Mouse (Mus musculus): Measurements from ENCODE around the gene Golm1. TPM values are rescaled to one million over a fixed set of nuclear protein-coding genes. Genes with fewer than 3 reads are reported as not detected.

The Golm1 gene
- polyA plus RNA-seq, 1 experiment from 2014 or later: 76.4 TPM

GRCm38 (mm10) chr13:59640178-59640440 lies 35.5 kb downstream of the Golm1 start:
- WGBS: 89% methylated on average over 6 of the region's 6 CpGs
- H3K36me3 ChIP-seq (ENCODE audit: poor library complexity, severe bottlenecking): peaks cover 85% of the 10 kb centered on the region
- no peak overlapping the region for H3K27ac ChIP-seq
- H3K9ac ChIP-seq: no peak overlapping the region
- no peak overlapping the region for H3K4me3 ChIP-seq
- no peaks in the 10 kb centered on the region for H3K27me3 ChIP-seq
- no peak overlapping the region for H3K4me2 ChIP-seq
- no peak for ATAC-seq
- H3K4me1 ChIP-seq: no peaks in the 10 kb centered on the region
- no peaks in the 10 kb centered on the region for H3K9me3 ChIP-seq (replicated peaks)

GRCm38 (mm10) chr13:59639368-59640177 lies 36.0 kb downstream of the Golm1 start:
- Histone ChIP-seq H3K4me2 (no peak overlapping the region), H3K4me3 (no peak overlapping the region), H3K9me3 (replicated peaks) (no peaks in the 10 kb centered on the region), H3K4me1 (no peaks in the 10 kb centered on the region), H3K36me3 (ENCODE audit: poor library complexity, severe bottlenecking) (peaks cover 85% of the 10 kb centered on the region), H3K27ac (no peak overlapping the region), H3K9ac (no peak overlapping the region), H3K27me3 (no peaks in the 10 kb centered on the region)
- 91% methylated on average over 16 of the region's 16 CpGs for WGBS
- ATAC-seq: no peak

GRCm38 (mm10) chr13:59637800-59638199 lies 37.8 kb downstream of the Golm1 start:
- Histone ChIP-seq H3K27ac (no peak overlapping the region), H3K27me3 (no peaks in the 10 kb centered on the region), H3K9me3 (replicated peaks) (no peaks in the 10 kb centered on the region), H3K4me2 (no peak overlapping the region), H3K4me3 (no peak overlapping the region), H3K9ac (no peak overlapping the region), H3K4me1 (no peaks in the 10 kb centered on the region), H3K36me3 (ENCODE audit: poor library complexity, severe bottlenecking) (peaks cover 98% of the 10 kb centered on the region)
- no peak for ATAC-seq
- 92% methylated on average over 7 of the region's 7 CpGs for WGBS

- Histone ChIP-seq H3K4me3 (no peak overlapping the region), H3K36me3 (ENCODE audit: poor library complexity, severe bottlenecking) (peaks cover 100% of the 10 kb centered on the region)
- 78% methylated on average over 5 of the region's 5 CpGs for WGBS
Measured at GRCm38 (mm10) chr13:59634637-59635036, 41.0 kb downstream of the Golm1 start.

GRCm38 (mm10) chr13:59626739-59627138 lies 48.9 kb downstream of the Golm1 start:
- no peak overlapping the region for H3K4me2 ChIP-seq
- H3K9me3 ChIP-seq (replicated peaks): no peaks in the 10 kb centered on the region
- H3K27ac ChIP-seq: no peak overlapping the region
- WGBS: 92% methylated on average over 7 of the region's 7 CpGs
- H3K4me3 ChIP-seq: no peak overlapping the region
- no peak for ATAC-seq
- H3K36me3 ChIP-seq (ENCODE audit: poor library complexity, severe bottlenecking): peaks cover 89% of the 10 kb centered on the region
- H3K27me3 ChIP-seq: no peaks in the 10 kb centered on the region
- no peaks in the 10 kb centered on the region for H3K4me1 ChIP-seq
- no peak overlapping the region for H3K9ac ChIP-seq

More at GRCm38 (mm10) chr13:59634637-59635036, 41.0 kb downstream of the Golm1 start:
- H3K9ac ChIP-seq: no peak overlapping the region
- H3K4me1 ChIP-seq: no peaks in the 10 kb centered on the region
- no peak overlapping the region for H3K27ac ChIP-seq
- H3K4me2 ChIP-seq: no peak overlapping the region
- ATAC-seq: no peak
- no peaks in the 10 kb centered on the region for H3K27me3 ChIP-seq
- no peaks in the 10 kb centered on the region for H3K9me3 ChIP-seq (replicated peaks)

GRCm38 (mm10) chr13:59624903-59625302 lies 50.7 kb downstream of the Golm1 start:
- Histone ChIP-seq H3K9ac (no peak overlapping the region), H3K4me3 (no peak overlapping the region), H3K4me2 (no peak overlapping the region), H3K27ac (no peak overlapping the region), H3K27me3 (no peaks in the 10 kb centered on the region), H3K9me3 (replicated peaks) (no peaks in the 10 kb centered on the region), H3K4me1 (no peaks in the 10 kb centered on the region), H3K36me3 (ENCODE audit: poor library complexity, severe bottlenecking) (peaks cover 89% of the 10 kb centered on the region)
- 93% methylated on average over 5 of the region's 5 CpGs for WGBS
- ATAC-seq: no peak

- no peak overlapping the region for H3K27ac ChIP-seq
- no peak for ATAC-seq
- H3K4me1 ChIP-seq: no peaks in the 10 kb centered on the region
- WGBS: 88% methylated on average over 3 of the region's 3 CpGs
- H3K36me3 ChIP-seq (ENCODE audit: poor library complexity, severe bottlenecking): peaks cover 86% of the 10 kb centered on the region
- no peak overlapping the region for H3K9ac ChIP-seq
- H3K27me3 ChIP-seq: no peaks in the 10 kb centered on the region
- no peak overlapping the region for H3K4me3 ChIP-seq
- no peaks in the 10 kb centered on the region for H3K9me3 ChIP-seq (replicated peaks)
- H3K4me2 ChIP-seq: no peak overlapping the region
Measured at GRCm38 (mm10) chr13:59624389-59624788, 51.2 kb downstream of the Golm1 start.

GRCm38 (mm10) chr13:59621643-59622489 lies 53.7 kb downstream of the Golm1 start:
- Histone ChIP-seq H3K36me3 (ENCODE audit: poor library complexity, severe bottlenecking) (peaks cover 88% of the 10 kb centered on the region), H3K4me1 (no peaks in the 10 kb centered on the region), H3K9me3 (replicated peaks) (no peaks in the 10 kb centered on the region), H3K27me3 (no peaks in the 10 kb centered on the region), H3K4me2 (no peak overlapping the region), H3K9ac (no peak overlapping the region), H3K27ac (no peak overlapping the region), H3K4me3 (no peak overlapping the region)
- no peak for ATAC-seq
- WGBS: 94% methylated on average over 7 of the region's 7 CpGs

GRCm38 (mm10) chr13:59618463-59618862 lies 57.1 kb downstream of the Golm1 start:
- no peaks in the 10 kb centered on the region for H3K27me3 ChIP-seq
- 96% methylated on average over 6 of the region's 6 CpGs for WGBS
- peaks cover 80% of the 10 kb centered on the region for H3K36me3 ChIP-seq (ENCODE audit: poor library complexity, severe bottlenecking)
- no peak overlapping the region for H3K4me2 ChIP-seq
- no peaks in the 10 kb centered on the region for H3K4me1 ChIP-seq
- H3K9me3 ChIP-seq (replicated peaks): no peaks in the 10 kb centered on the region
- H3K27ac ChIP-seq: no peak overlapping the region
- no peak overlapping the region for H3K4me3 ChIP-seq
- no peak overlapping the region for H3K9ac ChIP-seq
- no peak for ATAC-seq

- Histone ChIP-seq H3K9me3 (replicated peaks) (no peaks in the 10 kb centered on the region), H3K4me3 (no peak overlapping the region), H3K27ac (no peak overlapping the region), H3K27me3 (no peaks in the 10 kb centered on the region), H3K4me1 (no peaks in the 10 kb centered on the region), H3K9ac (no peak overlapping the region), H3K36me3 (ENCODE audit: poor library complexity, severe bottlenecking) (peaks cover 77% of the 10 kb centered on the region), H3K4me2 (no peak overlapping the region)
- no peak for ATAC-seq
- WGBS: 90% methylated on average over 4 of the region's 4 CpGs
Measured at GRCm38 (mm10) chr13:59615554-59615953, 60.1 kb downstream of the Golm1 start.

- WGBS: 91% methylated on average over 4 of the region's 4 CpGs
- H3K36me3 ChIP-seq (ENCODE audit: poor library complexity, severe bottlenecking): peaks cover 77% of the 10 kb centered on the region
Measured at GRCm38 (mm10) chr13:59615152-59615551, 60.5 kb downstream of the Golm1 start.

GRCm38 (mm10) chr13:59613868-59614267 lies 61.7 kb downstream of the Golm1 start:
- ATAC-seq: no peak
- Histone ChIP-seq H3K27ac (no peak overlapping the region), H3K4me2 (no peak overlapping the region), H3K36me3 (ENCODE audit: poor library complexity, severe bottlenecking) (peaks cover 80% of the 10 kb centered on the region), H3K4me3 (no peak overlapping the region), H3K9me3 (replicated peaks) (no peaks in the 10 kb centered on the region), H3K27me3 (no peaks in the 10 kb centered on the region), H3K4me1 (no peaks in the 10 kb centered on the region), H3K9ac (no peak overlapping the region)
- 90% methylated on average over 4 of the region's 4 CpGs for WGBS

More at GRCm38 (mm10) chr13:59615152-59615551, 60.5 kb downstream of the Golm1 start:
- Histone ChIP-seq H3K9ac (no peak overlapping the region), H3K27me3 (no peaks in the 10 kb centered on the region), H3K9me3 (replicated peaks) (no peaks in the 10 kb centered on the region), H3K27ac (no peak overlapping the region), H3K4me1 (no peaks in the 10 kb centered on the region), H3K4me2 (no peak overlapping the region), H3K4me3 (no peak overlapping the region)
- ATAC-seq: no peak

Data from forebrain, embryonic 13.5 days (tissue).